8 mouse cellular contexts compared by ENCODE assay signal in the genomic region with DNA sequence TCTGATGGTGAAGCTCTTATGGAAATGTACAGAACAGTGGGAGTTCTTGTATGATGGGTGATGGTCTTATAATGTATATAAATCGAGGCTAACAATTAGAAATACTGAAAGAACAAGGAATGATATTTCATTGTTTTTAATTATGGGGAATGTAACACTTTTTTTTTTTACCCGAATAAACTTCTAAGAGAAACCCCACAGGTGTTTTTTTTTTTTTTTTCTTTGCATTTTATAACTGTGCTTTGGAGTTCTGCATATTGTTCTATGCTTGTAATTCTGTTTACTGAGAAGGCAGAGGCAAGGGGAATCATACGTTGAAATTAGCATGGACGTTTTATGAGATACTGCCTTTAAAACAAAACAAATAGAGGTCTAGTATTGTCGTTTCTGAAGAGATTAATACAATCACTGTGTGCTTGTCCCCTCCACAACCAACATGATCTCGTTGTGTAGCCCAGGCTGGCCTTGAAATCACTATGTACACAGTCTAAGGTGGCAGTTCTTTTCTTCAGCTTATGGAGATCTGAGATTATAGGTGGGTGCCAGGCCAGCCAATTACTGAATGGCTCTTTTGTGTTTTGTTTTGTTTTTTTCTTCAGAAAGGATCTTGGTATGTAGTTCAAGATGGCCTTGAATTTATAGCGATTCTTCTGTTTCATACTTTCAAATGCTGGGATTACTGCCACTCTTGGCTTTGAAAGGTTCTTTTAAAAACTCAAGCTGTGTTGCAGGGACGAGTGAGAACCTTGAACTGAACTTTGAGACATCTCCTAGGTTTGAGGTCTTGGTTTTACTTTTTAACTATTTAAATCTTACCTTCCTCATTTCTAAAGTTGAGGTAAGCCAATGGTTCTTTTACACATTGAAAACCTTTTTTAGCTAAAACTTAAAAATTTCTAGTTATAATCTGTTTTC. TPM values are rescaled to one million over a fixed set of nuclear protein-coding genes. Genes with fewer than 3 reads are reported as not detected.
DNase-seq lines count a peak whose midpoint lies in the region; ATAC-seq and TF ChIP-seq lines count a peak whose summit lies in the region.

No protein-coding gene starts in this region.

- no peak for TF ChIP-seq CTCF in layer of hippocampus, adult 2 months (conservative IDR thresholded peaks at IDR 0.05)

- H3K9ac ChIP-seq in embryonic facial prominence, embryonic 12.5 days: no peak overlapping the region
- H3K9ac ChIP-seq in intestine, embryonic 16.5 days (ENCODE audit: low read depth, low read length): no peak overlapping the region

- H3K9me3 ChIP-seq in embryonic facial prominence, embryonic 12.5 days: no peaks in the 10 kb centered on the region
- no peaks in the 10 kb centered on the region for H3K9me3 ChIP-seq in intestine, embryonic 16.5 days (ENCODE audit: control insufficient read depth, low read length)

- no peaks in the 10 kb centered on the region for H3K36me3 ChIP-seq in embryonic facial prominence, embryonic 12.5 days
- H3K36me3 ChIP-seq in intestine, embryonic 16.5 days (ENCODE audit: control insufficient read depth, insufficient read depth, low read length): no peaks in the 10 kb centered on the region

- peak overlapping the region; percentile 79 for H3K4me3 ChIP-seq in layer of hippocampus, adult 2 months
- 0 out of 2 replicates have a peak overlapping the region, but pooled peaks have one; percentile 10 for H3K4me3 ChIP-seq in embryonic facial prominence, embryonic 12.5 days
- no peak overlapping the region for H3K4me3 ChIP-seq in intestine, embryonic 16.5 days (ENCODE audit: low read length)

- peak overlapping the region; percentile 61 for H3K4me2 ChIP-seq in embryonic facial prominence, embryonic 12.5 days (replicated peaks)
- H3K4me2 ChIP-seq in intestine, embryonic 16.5 days (ENCODE audit: low read depth, low read length): peak overlapping the region; percentile 35

- no peaks in the 10 kb centered on the region for H3K27me3 ChIP-seq in embryonic facial prominence, embryonic 12.5 days
- no peaks in the 10 kb centered on the region for H3K27me3 ChIP-seq in intestine, embryonic 16.5 days (replicated peaks; ENCODE audit: control insufficient read depth, insufficient read depth, low read length)

- WGBS in embryonic facial prominence, embryonic 12.5 days: 35% methylated on average over 8 of the region's 8 CpGs
- WGBS in intestine, embryonic 16.5 days: 32% methylated on average over 8 of the region's 8 CpGs

- no peak for ATAC-seq in embryonic facial prominence, embryonic 12.5 days (ENCODE audit: insufficient number of reproducible peaks, insufficient read depth, low FRiP score, low TSS enrichment)
- no peak for ATAC-seq in intestine, embryonic 16.5 days
- ATAC-seq in activated CD4-positive, CD25-positive, alpha-beta regulatory T cell, adult 4 months: no peak

- peak overlapping the region; percentile 99 for H3K27ac ChIP-seq in layer of hippocampus, adult 2 months
- H3K27ac ChIP-seq in embryonic facial prominence, embryonic 12.5 days: no peak overlapping the region
- H3K27ac ChIP-seq in intestine, embryonic 16.5 days (ENCODE audit: low read length): no peak overlapping the region

- no peak for DNase-seq in layer of hippocampus, adult 2 months (ENCODE audit: low spot score in 2 of 2)
- DNase-seq in layer of hippocampus, adult 8-10 months (ENCODE audit: low spot score in 2 of 2): no peak
- DNase-seq in naive thymus-derived CD4-positive, alpha-beta T cell, adult 2 months (ENCODE audit: low read depth): peak; percentile 27
- DNase-seq in natural killer cell, adult 2 months (ENCODE audit: low spot score in 2 of 2): no peak
- DNase-seq in cerebellum, postnatal 14 days: no peak

- peaks cover 14% of the 10 kb centered on the region; the same call in 1 of the 2 replicates for H3K4me1 ChIP-seq in embryonic facial prominence, embryonic 12.5 days
- peaks cover 9% of the 10 kb centered on the region for H3K4me1 ChIP-seq in intestine, embryonic 16.5 days (ENCODE audit: control insufficient read depth, insufficient read depth, low read length)

RNA-seq across cellular contexts. Expression of a gene that starts 47.7 kb away (rescaled TPM):
- total RNA-seq in layer of hippocampus, adult 2 months (2021): 10 to 100 TPM; 67.6 to 69.7 TPM
- 10 to 100 TPM; 53.6 to 71.0 (median 63.8) TPM for total RNA-seq in layer of hippocampus, adult 8-10 months (2022)
- 60.6 and 70.5 TPM in 2 replicates for polyA plus RNA-seq in embryonic facial prominence, embryonic 12.5 days (2016; fragmentation: Nextera tagmentation; extraction: Ambion mirVana)
- 24.8 and 29.4 TPM in 2 replicates for polyA plus RNA-seq in intestine, embryonic 16.5 days (2015; fragmentation: Nextera tagmentation; extraction: Ambion mirVana)
- polyA plus RNA-seq in activated CD4-positive, CD25-positive, alpha-beta regulatory T cell, adult 4 months (2017; shearing (Covaris generic)): 10 to 100 TPM; 72.6 to 89.9 TPM
